Mouse (Mus musculus): ENCODE results near the gene Pigv. TPM values are rescaled to one million over a fixed set of nuclear protein-coding genes. Genes with fewer than 3 reads are reported as not detected.
"Not testable (repeated sequence)": the region's sequence is repeated elsewhere in the genome, so short reads cannot be mapped to it uniquely, and the experiment has no call there.

Pigv gene
- total RNA-seq, 2 experiments from 2014 or later: 10.6 to 11.2 TPM

DNA sequence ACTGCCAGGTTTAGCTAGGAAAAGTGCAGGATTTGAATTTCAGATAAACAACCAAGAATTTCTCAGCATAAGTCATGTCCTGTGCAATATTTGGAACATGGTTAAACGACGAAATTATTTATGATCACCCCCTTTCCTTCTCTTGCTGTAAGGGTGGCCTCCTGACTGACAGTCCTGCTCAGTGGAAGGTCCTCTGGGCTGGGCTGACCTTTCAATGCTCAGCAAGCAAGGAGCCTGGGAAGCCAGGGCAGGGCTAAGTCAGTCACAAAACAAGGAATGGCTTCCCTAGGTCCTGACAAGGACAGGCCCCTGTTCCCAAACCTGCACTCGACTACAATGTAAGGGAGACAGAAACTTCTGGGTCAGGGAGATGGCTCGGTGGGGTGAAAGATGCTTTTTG lies 20.5 kb downstream of the Pigv start:
- no peak for DNase-seq (ENCODE audit: low spot score)
- intact Hi-C loops (cut with DNase I): no loop called here

DNA sequence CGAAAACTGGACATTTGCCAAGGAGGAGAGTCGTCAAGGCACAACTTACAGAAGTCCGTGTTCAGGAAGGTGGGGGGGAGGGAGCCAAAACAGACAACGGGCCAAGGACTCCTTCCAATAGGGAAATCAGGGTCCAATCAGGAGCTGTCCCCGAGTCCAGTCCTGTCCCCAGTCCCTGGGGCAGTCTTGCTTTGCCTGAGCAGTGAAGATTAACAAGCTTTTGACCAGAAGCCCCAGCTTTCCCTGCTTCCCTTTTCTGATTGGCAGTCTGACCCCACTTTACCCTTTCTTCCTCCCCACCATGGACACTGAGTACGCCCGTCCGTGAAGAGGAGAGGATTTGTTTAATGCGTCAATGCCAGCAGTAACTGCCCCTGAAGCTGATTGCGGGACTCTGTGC lies 21.0 kb downstream of the Pigv start:
- intact Hi-C loops (cut with DNase I): no loop called here
- no peak for DNase-seq (ENCODE audit: low spot score)

DNA sequence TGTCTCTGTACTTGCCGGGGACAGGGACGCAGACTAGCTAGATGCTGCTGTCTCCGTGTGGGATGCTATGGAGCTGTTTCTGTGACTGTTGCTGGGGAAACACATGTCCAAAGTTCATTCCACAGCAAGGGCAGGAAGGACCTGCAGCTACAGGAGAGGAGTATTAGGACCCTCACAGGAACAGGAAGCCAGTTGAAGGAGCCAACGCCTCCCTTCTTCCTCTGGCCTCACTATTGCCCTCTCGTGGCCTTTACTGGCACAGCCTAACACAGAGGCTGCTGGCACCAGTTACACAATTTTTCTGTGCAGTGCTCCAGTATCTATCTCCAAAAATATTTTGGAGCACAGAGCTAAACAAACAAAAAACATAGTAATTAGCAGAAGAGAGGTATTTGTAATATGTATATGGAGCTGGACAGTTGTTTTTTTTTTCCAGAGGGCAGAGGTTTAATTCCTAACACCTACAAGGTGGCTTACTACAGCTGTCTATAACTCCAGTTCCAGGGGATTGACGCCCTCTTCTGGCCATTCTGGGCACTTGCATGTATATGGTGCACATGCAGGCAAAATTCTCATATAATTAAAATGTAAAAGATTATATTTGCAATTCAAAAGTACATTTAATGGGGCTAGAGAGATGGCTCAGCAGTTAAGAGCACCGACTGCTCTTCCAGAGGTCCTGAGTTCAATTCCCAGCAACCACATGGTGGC lies 22.3 kb downstream of the Pigv start, which contains the start of gene Zdhhc18:
TSS of gene Zdhhc18 (minus strand) at position 166 of the 711 bp plus-strand sequence.
- intact Hi-C loops (cut with DNase I): loop anchor here (1.0 to 2.0 kb wide), 2 partner anchors 15 to 58 kb away; no protein-coding TSS in a partner anchor
- peak; percentile 68 for DNase-seq (ENCODE audit: low spot score)

DNA sequence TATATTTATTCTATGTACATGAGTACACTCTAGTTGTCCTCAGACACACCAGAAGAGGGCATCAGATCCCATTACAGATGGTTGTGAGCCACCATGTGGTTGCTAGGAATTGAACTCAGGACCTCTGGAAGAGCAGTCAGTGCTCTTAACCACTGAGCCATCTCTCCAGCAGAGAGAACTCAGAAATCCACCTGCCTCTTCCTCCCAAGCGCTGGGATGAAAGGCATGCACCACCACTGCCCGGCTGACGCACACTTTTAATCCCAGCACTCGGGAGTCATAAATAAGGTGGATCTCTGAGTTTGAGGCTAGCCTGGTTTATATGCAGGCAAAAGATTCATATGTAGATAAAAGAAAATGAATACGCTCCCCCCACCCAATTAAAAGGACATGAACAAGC lies 23.0 kb downstream of the Pigv start:
- DNase-seq (ENCODE audit: low spot score): not testable (repeated sequence)
- intact Hi-C loops (cut with DNase I): loop anchor here (2.0 kb wide), 1 partner anchor 15 kb away; no protein-coding TSS in a partner anchor

DNA sequence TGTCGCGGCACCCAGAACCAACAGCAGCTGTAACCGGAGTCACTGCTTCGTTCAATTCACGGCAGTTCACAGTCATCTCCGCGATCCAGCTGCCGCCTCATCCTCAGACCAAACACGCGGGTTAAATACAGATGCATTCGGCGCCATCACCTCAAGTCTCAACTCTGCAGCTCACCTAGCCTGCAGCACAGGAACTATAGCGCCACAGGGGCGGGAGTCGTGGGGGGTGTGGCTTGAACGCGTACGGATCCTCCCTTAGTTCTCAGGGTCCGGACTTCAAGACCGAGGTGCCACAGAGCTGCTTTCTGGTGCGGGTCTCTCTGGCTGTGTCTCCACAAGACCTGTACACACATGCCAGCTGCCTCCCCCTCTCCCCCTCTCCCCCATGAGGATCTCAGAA lies 26.8 kb downstream of the Pigv start:
- no peak for DNase-seq (ENCODE audit: low spot score)
- intact Hi-C loops (cut with DNase I): no loop called here

DNA sequence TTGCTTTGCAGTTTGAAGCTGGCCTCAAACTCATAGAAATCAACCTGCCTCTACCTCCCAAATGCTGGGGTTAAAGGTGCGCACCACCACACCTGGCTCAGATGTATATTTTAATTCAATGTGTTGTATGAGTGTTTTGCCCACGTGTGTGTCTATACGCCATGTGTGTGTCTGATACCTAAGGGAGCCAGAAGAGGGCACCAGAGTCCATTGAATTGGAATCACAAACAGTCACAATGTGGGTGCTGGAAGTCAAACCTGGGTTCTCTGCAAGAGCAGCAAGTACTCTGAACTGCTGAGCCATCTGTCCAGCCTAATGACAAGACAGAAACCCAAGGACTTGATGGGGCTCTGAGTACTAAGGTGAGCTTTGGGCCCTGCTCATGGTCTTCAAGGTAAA lies 27.3 kb downstream of the Pigv start:
- intact Hi-C loops (cut with DNase I): no loop called here
- DNase-seq (ENCODE audit: low spot score): no peak

DNA sequence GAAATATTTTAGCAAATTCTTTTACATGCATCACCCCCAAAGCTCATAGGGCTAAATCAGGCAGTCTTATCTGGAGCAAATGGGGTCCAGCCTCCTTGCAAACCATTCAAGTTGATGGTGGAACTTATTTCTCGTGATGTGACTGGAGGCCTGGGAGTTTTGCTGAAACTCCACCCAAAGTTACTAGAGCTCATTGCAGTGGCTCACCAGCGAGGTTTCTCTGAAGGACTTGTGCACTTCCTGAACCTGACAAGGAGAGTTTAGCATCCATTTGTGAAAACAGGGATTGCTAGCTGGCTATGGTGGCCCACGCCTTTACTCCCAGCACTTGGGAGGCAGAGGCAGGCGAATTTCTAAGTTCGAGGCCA lies 38.4 kb downstream of the Pigv start:
- intact Hi-C loops (cut with DNase I): loop anchor here (2.0 kb wide), 1 partner anchor 15 kb away; no protein-coding TSS in a partner anchor
- DNase-seq (ENCODE audit: low spot score): no peak

DNA sequence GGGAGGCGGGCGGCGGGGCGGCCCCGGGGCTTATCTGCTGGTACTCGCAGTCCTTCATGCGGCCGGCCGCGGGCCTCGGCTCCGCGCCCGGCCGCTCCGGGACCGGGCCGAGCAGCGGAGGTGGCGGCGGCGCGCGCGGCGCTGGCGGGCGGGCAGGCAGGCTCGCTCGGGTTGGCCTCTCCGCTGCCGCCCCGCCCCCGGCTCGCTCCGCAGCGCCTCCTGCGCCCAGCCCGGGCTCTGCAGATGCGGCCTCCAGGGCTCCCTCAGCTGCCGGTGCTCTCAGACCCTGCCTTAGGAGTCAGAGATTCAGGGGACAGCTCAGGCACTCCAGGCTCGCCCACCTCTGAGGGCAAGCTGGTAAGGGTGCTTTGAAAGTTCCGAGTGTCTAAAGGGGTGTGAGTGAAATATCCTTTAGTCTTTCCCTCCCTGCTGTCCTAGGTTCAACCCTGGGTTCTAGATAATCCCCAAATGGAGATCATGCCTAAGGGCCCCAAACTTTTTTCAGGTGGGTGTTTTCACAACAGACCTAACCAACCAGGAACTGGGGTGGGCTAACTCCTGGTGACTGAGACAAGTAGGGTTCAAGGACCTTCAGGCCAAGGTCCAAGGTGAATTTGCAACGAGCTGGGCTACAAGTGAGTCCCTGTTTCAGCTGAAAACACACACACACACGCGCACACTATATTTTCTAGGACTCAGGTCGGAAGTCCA lies 39.0 kb downstream of the Pigv start:
- intact Hi-C loops (cut with DNase I): loop anchor here (2.0 kb wide), 1 partner anchor 15 kb away; no protein-coding TSS in a partner anchor
- peak; percentile 83 for DNase-seq (ENCODE audit: low spot score)

DNA sequence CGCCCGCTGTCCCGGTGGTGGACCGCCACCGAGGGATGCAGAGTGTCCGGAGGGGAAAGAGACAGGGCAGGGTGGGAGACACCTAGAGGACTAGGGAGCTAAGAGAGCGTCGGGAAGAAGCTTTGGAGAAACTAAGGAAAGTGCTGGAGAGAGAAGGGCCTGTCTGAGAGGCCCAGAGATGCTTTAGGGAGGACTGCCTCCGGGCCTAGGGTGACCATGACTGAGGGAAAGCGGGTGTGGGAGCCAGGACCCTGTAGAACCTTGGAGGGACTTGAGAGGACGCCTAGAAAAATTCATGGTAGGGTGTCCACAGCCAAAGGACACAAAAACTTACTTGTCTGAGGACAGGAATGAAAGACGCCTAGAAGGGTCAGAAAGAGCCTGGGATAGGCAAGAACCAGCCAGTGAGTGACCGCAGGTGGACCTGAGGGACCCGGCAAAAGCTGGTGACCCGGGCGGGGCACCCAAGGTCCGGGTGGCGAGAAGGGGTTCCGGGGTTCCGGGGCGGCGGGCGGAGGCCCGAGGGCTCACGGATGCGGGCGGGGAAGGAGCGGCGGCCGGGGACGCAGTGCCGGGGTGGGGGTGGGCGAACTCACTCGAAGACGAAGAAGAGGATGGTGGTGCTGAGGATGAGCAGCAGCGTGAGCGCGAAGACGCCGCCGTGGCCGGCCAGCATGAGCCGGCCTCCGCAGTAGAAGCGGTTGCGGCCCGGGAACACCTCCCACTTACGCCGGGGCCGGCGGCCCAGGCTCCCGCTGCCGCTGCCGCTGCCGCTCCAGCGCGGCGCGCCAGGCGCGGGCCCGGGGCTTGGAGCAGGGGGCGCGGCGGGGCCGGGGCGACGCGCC lies 39.7 kb downstream of the Pigv start:
- intact Hi-C loops (cut with DNase I): no loop called here
- DNase-seq (ENCODE audit: low spot score): no peak

DNA sequence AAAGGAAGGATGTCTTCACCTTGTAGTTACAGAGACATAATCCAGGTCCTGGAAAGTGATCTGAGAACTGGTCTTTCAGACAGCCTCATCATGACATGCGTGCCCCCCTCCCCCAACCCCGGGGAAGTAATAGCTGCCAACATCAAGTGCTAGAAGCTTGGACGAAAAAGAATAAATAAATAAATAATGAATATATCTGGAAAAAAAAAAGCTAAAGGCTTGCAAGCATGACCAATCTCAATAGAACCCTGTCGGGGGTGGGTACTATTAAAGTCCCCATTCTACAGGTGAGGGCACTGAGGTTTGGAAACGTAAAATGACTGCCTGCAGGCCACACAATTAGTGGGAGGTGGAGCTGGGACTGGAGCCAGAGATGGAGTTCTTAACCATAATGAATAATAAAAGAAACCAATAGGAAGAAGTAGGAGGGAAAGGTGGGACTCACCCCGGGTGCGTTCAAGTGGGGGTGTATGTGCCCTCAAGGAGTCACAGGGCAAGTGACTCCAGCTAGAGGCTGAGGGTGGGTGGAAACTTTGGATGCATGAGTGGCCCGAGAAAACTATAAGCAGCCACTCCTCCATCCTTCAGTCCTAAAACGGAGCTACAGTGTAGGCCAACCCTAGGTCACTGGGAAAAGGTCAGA lies 40.6 kb downstream of the Pigv start:
- DNase-seq (ENCODE audit: low spot score): no peak
- intact Hi-C loops (cut with DNase I): no loop called here

DNA sequence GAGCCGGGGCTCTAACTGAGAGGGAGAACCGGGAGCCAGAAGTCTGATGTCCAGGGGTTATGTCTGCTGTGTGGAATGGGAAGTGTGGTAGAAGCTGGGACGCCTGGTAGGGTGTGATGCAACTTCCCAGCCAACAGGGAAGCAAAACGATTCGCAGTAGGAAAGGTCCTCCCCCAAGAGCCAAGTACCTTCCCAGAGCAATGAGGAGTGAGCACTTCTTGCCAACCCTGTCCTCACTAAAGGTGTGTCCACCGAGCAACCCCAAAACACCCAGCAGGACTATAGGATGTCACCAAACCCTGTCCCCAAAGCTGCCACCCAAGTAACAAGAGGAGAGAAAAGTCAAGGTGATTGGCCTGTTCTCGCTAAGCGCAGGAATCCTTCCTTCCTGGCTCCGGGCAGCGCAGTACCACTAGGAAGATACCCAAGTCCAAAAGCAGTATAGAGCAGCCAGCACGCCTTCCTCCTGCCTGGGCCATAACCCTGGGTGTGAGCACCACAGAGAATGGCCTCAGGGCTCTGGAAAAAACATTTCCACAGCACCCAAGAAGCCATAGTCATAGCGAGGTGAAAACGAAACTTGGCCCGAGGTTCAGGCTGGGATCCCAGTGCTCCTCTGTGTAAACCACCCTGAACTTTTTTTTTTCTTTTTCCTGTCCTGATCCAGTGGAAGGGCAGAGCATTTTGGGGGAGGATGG lies 41.2 kb downstream of the Pigv start:
- no peak for DNase-seq (ENCODE audit: low spot score)
- intact Hi-C loops (cut with DNase I): no loop called here

DNA sequence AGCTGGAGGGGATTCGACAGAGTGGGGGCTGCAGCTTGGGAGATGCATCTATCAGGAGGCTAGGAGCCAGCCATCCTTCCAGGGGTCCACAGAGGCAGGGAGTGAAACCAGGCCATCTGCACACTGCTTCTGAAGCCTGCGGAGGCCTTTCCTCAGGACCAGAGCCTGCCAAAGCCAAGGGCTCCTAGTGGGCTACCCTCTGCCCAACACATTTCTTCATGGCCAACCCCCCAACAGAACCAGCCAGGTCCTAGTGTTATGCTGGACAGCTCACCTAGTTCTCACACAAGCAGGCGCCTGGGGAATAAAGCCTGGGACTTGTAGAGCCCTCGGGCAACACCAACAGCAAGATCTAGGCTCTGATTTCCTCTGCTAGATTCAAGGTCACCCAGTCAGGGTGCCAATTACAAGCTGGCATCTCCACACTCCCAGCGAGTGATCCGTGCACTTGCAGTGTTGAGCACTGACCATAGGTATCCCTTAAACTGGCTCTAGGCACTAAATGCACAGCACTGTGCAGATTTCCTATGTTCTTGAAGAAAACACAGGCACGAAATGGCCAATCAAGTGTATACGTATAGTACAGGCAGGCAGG lies 42.0 kb downstream of the Pigv start:
- DNase-seq (ENCODE audit: low spot score): no peak
- intact Hi-C loops (cut with DNase I): no loop called here

DNA sequence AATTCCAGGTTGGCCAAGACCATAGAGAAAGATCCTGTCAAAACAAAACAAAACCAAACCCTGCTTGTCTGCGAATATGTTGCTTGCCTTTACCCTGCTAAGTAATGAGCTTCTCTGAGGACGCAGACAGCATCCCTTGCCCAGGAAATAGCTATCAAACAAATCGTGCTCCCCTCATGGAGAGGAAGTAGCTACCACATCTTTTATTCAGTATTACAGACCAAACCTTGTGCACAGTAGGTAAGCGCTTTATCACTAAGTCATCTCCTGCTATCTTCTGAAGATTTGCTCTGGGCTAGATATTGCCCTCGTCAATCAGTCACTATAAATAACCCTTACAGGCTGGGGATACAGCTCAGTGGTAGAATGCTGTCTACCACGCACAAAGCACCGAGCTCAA lies 43.3 kb downstream of the Pigv start:
- intact Hi-C loops (cut with DNase I): no loop called here
- DNase-seq (ENCODE audit: low spot score): no peak

DNA sequence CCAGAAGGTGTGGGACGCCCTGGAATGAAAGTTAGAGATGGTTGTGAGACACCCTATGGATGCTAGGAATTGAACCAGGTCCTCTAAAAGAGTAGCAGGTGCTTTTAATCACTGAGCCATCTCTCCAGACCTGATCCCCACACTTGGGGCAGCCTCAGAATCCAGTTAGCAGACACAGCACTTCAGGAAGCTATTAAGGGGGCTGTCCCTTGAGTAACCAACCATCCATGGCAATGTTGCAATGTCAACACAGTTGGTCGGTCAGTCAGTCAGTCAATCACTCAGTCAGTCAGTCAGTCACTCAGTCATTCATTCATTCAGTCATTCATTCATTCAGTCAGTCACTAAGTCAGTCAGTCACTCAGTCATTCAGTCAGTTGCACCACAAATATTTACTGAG lies 43.9 kb downstream of the Pigv start:
- intact Hi-C loops (cut with DNase I): no loop called here
- no peak for DNase-seq (ENCODE audit: low spot score)

DNA sequence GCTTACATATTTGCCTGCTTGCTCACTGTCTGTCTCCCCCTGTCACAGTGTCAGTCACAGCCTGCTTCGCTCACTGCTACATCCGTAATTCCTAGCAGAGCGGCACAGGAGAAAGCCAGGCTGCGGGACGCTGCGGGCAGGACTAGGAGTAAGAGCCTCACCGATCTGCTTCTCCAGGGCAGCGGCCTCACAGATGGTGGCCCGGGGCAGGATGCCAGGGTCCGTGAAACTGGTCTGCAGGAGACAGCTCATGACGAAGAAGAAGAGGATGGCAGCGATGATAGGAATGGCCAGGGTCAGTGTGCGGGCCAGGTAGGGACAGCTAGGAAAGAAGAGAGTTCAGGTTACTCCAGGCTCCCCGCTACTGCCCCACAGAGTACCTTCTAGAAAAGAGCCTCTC lies 45.4 kb downstream of the Pigv start:
- no peak for DNase-seq (ENCODE audit: low spot score)
- intact Hi-C loops (cut with DNase I): no loop called here

DNA sequence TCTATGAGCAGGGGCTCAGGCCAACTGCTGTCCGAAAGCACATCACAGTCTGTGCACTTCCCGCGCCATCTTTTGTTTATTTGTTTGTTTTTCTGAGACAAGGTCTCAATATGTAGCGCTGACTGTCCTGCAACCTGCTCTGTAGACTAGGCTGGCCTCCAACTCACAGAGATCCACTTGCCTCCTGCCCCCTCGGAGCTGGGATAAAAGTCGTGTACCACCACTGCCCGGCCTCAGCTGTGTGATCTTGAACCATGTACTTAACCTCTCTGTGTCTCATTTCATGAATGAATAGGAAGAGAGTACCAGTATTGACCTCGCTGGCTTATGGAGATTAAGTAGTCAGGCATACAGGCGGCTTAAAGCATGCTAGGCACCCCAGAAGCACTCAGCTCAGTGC lies 45.8 kb downstream of the Pigv start:
- DNase-seq (ENCODE audit: low spot score): no peak
- intact Hi-C loops (cut with DNase I): no loop called here

DNA sequence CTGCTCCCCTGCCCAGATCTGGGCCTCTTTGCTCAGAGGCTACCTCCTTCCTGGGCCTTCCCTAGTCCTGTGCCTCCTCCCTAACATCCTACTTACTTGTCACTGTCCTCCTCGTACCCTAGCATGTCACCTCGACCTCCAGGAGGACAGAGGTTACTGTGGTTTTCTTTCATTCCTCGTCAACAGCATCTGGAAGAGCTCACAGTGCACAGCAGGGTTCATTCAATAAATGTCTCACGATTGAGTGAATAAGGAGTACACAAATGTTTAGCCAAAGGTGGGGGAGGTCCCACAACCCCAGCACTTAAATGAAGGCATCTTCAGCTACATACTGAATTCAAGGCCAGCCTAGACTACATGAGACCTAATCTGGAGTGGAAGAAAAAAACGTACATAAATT lies 46.2 kb downstream of the Pigv start:
- intact Hi-C loops (cut with DNase I): no loop called here
- DNase-seq (ENCODE audit: low spot score): no peak

DNA sequence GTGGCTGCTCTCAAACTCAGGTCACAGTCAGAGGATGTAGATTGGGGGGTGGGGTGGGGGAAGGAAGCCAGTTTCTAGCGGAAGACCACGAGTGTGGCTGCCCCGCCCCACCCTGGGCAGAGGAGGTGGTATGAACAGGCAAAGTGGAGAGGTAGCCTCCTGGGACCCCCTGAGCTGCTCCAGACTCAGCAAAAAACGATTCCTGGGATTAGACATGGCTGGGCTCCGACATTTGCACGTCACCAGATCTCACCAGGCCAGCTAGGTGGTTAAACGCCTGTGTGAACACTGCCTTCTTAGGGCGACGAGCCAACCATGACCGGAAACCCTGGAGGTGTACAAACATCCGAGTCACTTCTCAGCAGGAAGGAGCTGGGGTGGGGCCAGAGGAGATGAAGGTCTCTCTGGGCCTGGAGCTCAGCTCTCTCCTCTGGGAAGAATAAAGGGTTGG lies 46.8 kb downstream of the Pigv start:
- intact Hi-C loops (cut with DNase I): no loop called here

DNA sequence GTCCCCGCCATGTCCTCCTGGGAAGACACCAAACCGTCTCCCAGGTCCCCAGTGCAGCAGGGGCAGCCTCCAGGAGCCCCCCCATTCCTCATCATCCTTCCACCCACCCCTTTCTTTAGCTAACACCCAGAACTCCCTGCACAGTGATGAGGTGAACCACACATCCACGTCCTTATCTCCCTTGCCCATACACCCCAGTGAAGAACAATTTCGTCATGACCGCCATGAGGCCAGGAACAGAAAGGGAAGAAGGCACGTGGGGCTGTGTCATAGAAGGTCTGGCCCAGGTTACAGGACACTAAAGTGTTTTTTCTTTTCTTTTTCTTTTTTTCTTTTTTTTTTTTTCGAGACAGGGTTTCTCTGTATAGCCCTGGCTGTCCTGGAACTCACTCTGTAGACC lies 47.6 kb downstream of the Pigv start:
- no peak for DNase-seq (ENCODE audit: low spot score)
- intact Hi-C loops (cut with DNase I): no loop called here

More for the DNA sequence above, 46.8 kb downstream of the Pigv start:
- DNase-seq (ENCODE audit: low spot score): peak; percentile 63

Data from heart, postnatal 25 days (tissue).